Mouse (Mus musculus) heart, embryonic 12.5 days (tissue): Measurements from ENCODE around the gene Sim2. TPM values are rescaled to one million over a fixed set of nuclear protein-coding genes. Genes with fewer than 3 reads are reported as not detected.
A peak's percentile ranks its signal among the peaks of the same experiment; 100 is the strongest.

Experiments
- ATAC-seq: fragments of 200-750 bp; cut with Nextera tagmentation; 2 replicates; pipeline ENCODE4 v1.8.0; 2017; ENCODE audit warnings: moderate TSS enrichment, moderate library complexity; ENCODE audit not compliant: insufficient number of reproducible peaks, low FRiP score
- H3K27ac ChIP-seq: fragments of 300-500 bp; sonication (generic); 2 replicates; pipeline ENCODE4 v1.5.1; 2016; ENCODE audit warnings: mild to moderate bottlenecking, moderate library complexity; ENCODE audit not compliant: poor library complexity, severe bottlenecking
- H3K27me3 ChIP-seq: fragments of 300-500 bp; sonication (generic); replicated peaks from 2 replicates; pipeline ENCODE4 v1.6.1; 2016; ENCODE audit warnings: mild to moderate bottlenecking, moderate library complexity
- H3K36me3 ChIP-seq: fragments of 300-500 bp; sonication (generic); 2 replicates; pipeline ENCODE4 v1.6.1; 2016; ENCODE audit warnings: mild to moderate bottlenecking, moderate library complexity
- H3K4me1 ChIP-seq: fragments of 300-500 bp; sonication (generic); replicated peaks from 2 replicates; pipeline ENCODE4 v1.6.1; 2016; ENCODE audit warnings: mild to moderate bottlenecking
- H3K4me2 ChIP-seq: fragments of 300-500 bp; sonication (generic); 2 replicates; pipeline ENCODE4 v1.6.1; 2016; ENCODE audit warnings: mild to moderate bottlenecking, moderate library complexity
- H3K4me3 ChIP-seq: fragments of 300-500 bp; sonication (generic); 2 replicates; pipeline ENCODE4 v1.5.1; 2016; ENCODE audit warnings: mild to moderate bottlenecking
- H3K9ac ChIP-seq: fragments of 300-500 bp; sonication (generic); 2 replicates; pipeline ENCODE4 v1.6.1; 2016; ENCODE audit warnings: mild to moderate bottlenecking, moderate library complexity
- H3K9me3 ChIP-seq: fragments of 300-500 bp; sonication (generic); replicated peaks from 2 replicates; pipeline ENCODE4 v1.6.1; 2016; ENCODE audit warnings: mild to moderate bottlenecking, moderate library complexity
- WGBS: fragments of 180-500 bp; shearing (Covaris S2); methylation state at CpG from one replicate; pipeline ENCODE4 v1.1.7; 2016; 5-methylcytosine and 5-hydroxymethylcytosine counted together
- polyA plus RNA-seq: library from polyadenylated mRNA; unstranded; fragments of >200 nt; fragmentation: Nextera tagmentation; extraction: Ambion mirVana; gene quantifications from 2 replicates; pipeline ENCODE4 v1.2.1, GENCODE M21; 2016

The Sim2 gene
- polyA plus RNA-seq, 1 experiment from 2014 or later, result not detected

DNA sequence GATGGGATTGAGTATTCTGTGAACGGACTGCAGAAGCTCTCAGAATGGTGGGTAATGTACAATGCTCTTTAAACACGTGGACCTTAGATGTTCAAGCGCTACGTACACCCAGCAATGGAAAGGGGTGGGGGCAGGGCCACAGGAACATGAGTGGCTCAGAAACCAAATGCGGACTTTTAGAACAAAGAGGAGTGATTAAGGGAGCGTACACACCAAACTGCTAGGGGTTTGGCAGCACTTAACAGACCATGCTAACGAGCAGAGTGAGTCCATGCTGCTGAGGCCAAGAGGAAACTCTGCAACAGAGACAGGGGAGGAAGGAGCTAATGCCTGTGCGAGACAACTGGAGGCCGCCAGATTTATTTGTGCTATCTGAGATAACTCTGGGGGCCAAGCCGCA, 58.6 kb downstream of the Sim2 start:
- ATAC-seq, result no peak
- Histone ChIP-seq H3K9me3 (no peaks in the 10 kb centered on the region), H3K27ac (no peak overlapping the region), H3K27me3 (no peaks in the 10 kb centered on the region), H3K4me2 (peak overlapping the region; percentile 52), H3K9ac (no peak overlapping the region), H3K36me3 (peaks cover 3% of the 10 kb centered on the region; the same call in 1 of the 2 replicates), H3K4me1 (peaks cover 36% of the 10 kb centered on the region), H3K4me3 (no peak overlapping the region)
- 24% methylated on average over 10 of the region's 10 CpGs for WGBS

DNA sequence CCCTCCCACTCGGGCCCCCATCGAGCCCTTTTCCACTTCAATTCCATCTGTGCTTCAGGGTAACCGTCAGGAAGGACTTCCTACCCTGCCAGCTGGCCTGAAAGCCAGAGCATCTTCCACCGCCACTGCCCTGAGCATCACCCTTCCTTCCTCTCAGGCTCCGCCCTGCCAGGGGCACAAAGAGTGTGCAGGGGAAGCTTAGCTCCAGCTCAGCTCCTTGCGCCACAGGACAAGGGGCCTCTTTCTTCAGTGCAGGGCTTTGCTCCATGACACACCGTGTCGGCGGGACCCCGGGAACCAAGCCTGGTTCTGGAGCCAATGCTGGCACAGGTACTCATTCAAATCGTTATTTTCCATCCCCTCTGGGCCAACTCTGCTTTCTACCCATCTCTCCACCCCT, 63.4 kb downstream of the Sim2 start:
- Histone ChIP-seq H3K4me1 (peaks cover 29% of the 10 kb centered on the region), H3K36me3 (no peaks in the 10 kb centered on the region), H3K27me3 (no peaks in the 10 kb centered on the region; the same call in 1 of the 2 replicates), H3K9ac (no peak overlapping the region), H3K4me3 (no peak overlapping the region), H3K4me2 (no peak overlapping the region), H3K27ac (no peak overlapping the region), H3K9me3 (no peaks in the 10 kb centered on the region)
- no peak for ATAC-seq
- 49% methylated on average over 11 of the region's 11 CpGs for WGBS

DNA sequence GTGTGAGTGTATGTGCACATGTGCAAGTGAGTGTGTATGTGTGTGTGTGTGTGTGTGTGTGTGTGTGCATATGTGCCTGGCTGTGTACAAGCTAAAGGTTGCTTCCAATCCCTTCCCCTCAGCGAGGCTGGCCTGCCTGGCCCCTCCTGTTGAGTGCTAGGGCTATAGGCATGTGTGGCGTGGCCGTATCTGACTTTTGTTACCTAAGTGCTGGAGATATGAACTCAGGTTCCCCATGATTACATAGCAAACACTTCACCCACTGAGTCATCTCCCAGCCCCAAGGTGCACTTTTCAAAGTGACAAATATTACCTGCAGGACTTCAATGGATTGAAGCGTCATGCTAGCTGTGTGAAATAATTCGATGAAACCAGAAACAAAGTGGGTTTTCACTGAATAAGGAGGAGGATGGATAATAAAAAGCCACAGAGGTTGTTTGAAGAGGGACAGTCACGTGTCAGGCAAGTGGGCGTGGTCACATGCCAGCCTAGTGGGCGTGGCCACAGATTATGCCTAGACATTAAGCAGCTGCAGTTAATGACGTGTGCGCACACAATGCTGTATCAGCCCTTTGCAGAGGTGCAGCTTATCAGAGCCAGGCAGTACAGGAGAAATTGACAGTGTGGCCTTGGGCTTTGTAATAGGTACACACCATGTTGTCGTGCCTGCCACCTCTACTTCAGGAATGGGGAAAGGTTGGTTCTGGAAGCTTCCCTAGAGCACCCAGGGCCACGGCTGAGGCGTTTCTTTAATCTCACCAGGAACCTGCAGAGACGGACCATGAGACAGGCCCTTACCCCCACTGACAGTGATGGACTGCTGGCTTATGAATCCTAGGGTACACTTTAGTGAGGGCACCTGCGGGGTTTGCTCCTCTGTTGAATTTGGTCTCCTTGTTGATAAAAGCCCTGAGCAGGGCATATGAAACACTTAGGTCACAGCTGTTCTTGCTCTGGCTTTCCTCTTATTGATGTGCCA, 65.7 kb downstream of the Sim2 start:
- H3K27ac ChIP-seq, result no peak overlapping the region
- no peaks in the 10 kb centered on the region; the same call in 1 of the 2 replicates for H3K27me3 ChIP-seq
- H3K4me2 ChIP-seq, result no peak overlapping the region
- 58% methylated on average over 15 of the region's 15 CpGs for WGBS
- peak; percentile 85 for ATAC-seq
- no peaks in the 10 kb centered on the region for H3K9me3 ChIP-seq
- H3K4me1 ChIP-seq, result peaks cover 29% of the 10 kb centered on the region
- H3K9ac ChIP-seq, result no peak overlapping the region
- H3K4me3 ChIP-seq, result no peak overlapping the region
- no peaks in the 10 kb centered on the region for H3K36me3 ChIP-seq

DNA sequence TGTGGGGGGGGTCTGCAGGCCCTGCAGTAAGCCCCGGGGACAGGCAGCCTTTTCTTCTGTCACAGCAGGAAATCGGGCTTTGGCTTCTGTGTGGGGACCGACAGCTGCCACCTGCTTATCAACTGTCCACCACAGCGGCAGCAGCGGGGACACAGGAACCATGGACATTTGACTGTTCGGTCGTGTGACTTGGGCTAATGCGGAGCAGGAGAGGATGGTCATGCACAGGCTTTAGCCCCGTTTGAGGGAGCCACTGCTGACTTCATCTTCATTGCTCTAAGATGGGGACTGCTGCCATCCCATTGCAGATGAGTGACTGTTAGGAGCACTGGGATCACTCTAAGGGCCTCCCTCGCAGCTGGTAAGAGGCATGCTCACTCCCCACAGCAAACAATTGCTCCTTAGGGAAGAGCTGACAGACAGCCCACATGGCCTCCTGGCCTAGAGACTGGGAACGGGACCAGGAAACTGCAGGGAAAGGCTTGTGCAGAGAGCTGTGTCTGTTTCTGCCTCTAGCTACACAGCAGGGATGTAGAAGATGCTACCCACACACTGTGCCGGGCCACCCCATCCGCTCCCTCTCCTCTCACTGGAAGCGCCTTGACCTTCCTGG, 70.4 kb downstream of the Sim2 start:
- ATAC-seq, result no peak
- WGBS, result 34% methylated on average over 14 of the region's 14 CpGs
- Histone ChIP-seq H3K4me2 (no peak overlapping the region), H3K27ac (no peak overlapping the region), H3K9me3 (no peaks in the 10 kb centered on the region), H3K9ac (no peak overlapping the region), H3K4me1 (peaks cover 19% of the 10 kb centered on the region), H3K36me3 (no peaks in the 10 kb centered on the region), H3K4me3 (no peak overlapping the region), H3K27me3 (no peaks in the 10 kb centered on the region; the same call in 1 of the 2 replicates)

DNA sequence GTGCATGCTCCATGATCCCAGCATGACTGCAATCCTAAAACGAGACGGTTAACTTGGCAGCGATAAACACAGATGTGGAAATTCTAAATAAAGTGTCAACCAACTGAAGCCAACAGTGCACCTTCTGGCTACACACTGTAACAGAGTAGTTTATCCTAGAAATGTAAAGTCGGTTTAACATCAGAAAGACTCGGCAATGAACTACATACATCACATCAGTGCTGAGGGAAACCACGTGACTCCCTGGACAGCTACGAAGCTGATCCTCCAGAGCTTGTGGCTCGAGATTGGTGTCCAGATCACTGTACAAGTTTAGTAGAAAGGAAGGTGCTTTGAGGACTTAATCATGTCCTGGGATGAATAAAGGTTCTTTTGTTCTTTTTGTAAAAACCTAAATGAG, 73.1 kb downstream of the Sim2 start:
- H3K27me3 ChIP-seq, result no peaks in the 10 kb centered on the region
- ATAC-seq, result no peak

DNA sequence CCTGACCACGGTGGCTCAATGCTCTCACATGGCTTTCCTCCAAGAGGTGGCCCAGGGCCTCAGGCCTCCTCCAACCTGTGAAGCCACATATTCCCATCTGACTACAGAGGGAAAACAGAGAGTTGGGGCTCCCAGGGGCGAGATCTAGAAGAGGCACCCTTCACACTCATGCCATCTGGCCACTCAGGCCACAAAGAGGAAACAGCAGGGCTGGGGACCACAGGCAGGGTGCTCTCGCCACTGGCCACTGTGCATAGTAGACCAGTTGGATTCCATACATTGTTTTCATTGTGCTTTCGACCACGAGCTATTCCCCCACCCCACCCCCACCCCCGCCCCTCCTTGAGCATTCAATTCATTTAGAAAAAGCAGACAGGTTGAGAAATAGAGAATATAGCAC, 77.3 kb downstream of the Sim2 start:
- H3K27ac ChIP-seq, result no peak overlapping the region
- no peak overlapping the region for H3K4me3 ChIP-seq
- no peak overlapping the region for H3K4me2 ChIP-seq
- peaks cover 30% of the 10 kb centered on the region for H3K4me1 ChIP-seq
- no peak for ATAC-seq
- H3K36me3 ChIP-seq, result no peaks in the 10 kb centered on the region
- peak overlapping the region; percentile 27; the same call in 1 of the 2 replicates for H3K9ac ChIP-seq
- H3K27me3 ChIP-seq, result no peaks in the 10 kb centered on the region
- no peaks in the 10 kb centered on the region for H3K9me3 ChIP-seq
- WGBS, result 45% methylated on average over 6 of the region's 6 CpGs

More for the DNA sequence above, 73.1 kb downstream of the Sim2 start:
- Histone ChIP-seq H3K9ac (no peak overlapping the region), H3K4me3 (no peak overlapping the region), H3K9me3 (no peaks in the 10 kb centered on the region), H3K4me2 (no peak overlapping the region), H3K27ac (no peak overlapping the region), H3K4me1 (peaks cover 19% of the 10 kb centered on the region), H3K36me3 (no peaks in the 10 kb centered on the region)
- 77% methylated on average over 8 of the region's 8 CpGs for WGBS

DNA sequence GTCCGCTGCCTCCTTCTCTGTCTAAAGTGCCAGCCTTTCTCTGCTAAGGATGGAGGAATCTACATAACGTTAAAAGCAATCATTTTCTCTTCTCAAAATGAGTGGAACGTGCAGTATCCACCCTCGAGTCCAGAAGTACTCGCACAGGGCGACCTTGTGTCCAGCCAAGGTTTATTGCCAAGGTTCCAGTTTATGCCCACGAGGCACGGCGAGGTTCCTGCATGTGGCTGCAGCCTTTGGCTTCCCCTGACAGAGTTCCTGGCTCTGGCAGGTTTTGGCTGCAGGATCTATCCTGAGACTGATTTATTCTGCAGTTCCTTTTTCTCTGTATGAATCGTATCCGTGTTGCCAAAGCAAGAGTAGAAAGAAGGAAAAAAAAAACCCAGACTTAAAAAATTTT, 78.3 kb downstream of the Sim2 start:
- WGBS, result 89% methylated on average over 11 of the region's 11 CpGs
- peaks cover 30% of the 10 kb centered on the region for H3K4me1 ChIP-seq

DNA sequence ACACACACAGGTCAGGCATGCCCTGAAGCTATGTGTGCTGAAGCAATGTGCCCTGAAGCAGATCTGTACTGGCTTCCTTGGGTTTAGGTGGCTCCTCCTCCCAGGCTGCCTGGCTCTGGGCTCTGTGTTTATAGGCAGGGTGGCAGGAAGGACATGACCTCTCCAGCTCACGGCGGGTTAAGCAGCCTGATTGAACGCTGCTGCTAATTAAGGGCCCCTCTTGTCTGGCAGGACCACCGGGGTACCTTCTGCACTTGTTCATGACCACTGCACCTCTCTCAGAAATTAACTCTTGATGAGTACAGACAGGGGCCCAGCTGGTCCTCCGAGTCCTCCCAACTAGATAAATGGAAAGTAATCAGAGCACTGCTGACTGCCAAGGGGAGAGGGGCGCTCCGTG, 79.5 kb downstream of the Sim2 start:
- WGBS, result 22% methylated on average over 7 of the region's 7 CpGs
- H3K27me3 ChIP-seq, result no peaks in the 10 kb centered on the region

More for the DNA sequence above, 78.3 kb downstream of the Sim2 start:
- no peak overlapping the region for H3K4me3 ChIP-seq
- H3K4me2 ChIP-seq, result no peak overlapping the region
- H3K36me3 ChIP-seq, result no peaks in the 10 kb centered on the region
- no peak for ATAC-seq
- H3K9ac ChIP-seq, result no peak overlapping the region
- no peaks in the 10 kb centered on the region for H3K27me3 ChIP-seq
- no peaks in the 10 kb centered on the region for H3K9me3 ChIP-seq
- no peak overlapping the region for H3K27ac ChIP-seq

DNA sequence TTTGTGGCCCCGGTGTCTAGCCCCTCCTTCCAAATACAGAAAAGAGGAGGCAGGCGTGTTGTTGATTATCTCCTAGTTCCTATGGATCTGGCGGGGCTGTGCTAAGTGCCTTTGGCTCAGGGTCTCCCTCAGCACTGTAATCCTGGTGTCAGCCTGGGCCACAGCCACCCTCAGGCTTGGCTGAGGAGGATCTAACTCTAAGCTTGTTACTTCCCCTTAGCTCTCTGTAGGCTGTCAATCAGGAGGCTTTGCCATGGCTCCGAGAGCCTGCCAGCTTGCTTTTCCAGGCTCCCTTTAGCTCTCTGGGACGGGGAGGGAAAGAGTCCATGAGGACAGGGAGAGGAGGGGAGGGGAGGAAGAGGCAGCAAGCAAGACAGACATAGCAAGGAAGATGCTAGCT, 80.2 kb downstream of the Sim2 start:
- H3K4me2 ChIP-seq, result no peak overlapping the region
- WGBS, result 12% methylated on average over 5 of the region's 5 CpGs
- no peaks in the 10 kb centered on the region for H3K36me3 ChIP-seq
- no peak overlapping the region for H3K27ac ChIP-seq
- H3K9ac ChIP-seq, result no peak overlapping the region
- no peaks in the 10 kb centered on the region for H3K9me3 ChIP-seq
- H3K4me3 ChIP-seq, result no peak overlapping the region
- no peak for ATAC-seq
- no peaks in the 10 kb centered on the region for H3K27me3 ChIP-seq
- H3K4me1 ChIP-seq, result peaks cover 30% of the 10 kb centered on the region

More for the DNA sequence above, 79.5 kb downstream of the Sim2 start:
- H3K4me3 ChIP-seq, result no peak overlapping the region
- H3K27ac ChIP-seq, result no peak overlapping the region
- ATAC-seq, result no peak
- peaks cover 30% of the 10 kb centered on the region for H3K4me1 ChIP-seq
- no peaks in the 10 kb centered on the region for H3K36me3 ChIP-seq
- H3K4me2 ChIP-seq, result peak overlapping the region; percentile 35
- no peak overlapping the region for H3K9ac ChIP-seq
- H3K9me3 ChIP-seq, result no peaks in the 10 kb centered on the region

DNA sequence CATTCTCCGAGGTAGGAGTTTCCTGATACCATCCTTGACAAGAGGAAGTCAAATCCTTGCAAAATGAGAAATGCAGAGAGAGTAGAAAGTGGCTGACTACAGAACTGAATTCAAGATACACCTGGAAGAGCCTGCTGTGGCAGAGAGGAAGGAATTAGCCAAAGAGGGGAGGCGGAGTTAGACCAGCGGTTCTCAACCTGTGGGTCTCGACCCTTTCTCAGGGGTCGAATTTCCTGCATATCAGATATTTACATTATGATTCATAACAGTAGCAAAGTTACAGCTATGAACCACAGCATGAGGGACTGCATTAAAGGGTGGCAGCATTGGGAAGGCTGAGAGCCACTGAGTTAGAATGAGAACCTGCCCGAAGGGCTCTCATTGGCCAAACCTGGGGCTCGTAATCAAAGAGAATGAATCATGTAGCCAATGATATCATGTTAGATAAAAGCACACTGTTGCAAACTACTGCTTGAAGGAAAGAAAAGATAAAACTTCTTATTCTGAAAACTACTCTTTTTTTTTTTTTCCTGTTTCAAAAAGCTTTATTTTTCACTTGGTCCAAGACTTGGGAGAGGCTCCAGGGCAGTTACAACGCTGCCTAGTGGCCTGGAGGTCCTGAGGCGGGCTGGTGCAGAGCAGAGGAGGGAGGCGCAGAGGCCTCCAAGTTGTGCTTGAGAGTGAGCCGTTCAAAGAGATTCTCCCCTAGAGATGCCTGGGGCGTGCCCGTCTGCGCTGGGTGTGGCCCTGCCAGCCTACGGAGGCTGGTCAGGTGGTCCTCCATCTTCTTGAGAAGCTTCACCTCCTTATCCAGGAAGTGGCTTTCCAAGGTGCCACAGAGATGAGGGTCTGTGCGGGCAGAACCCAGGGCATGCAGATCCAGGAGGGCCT, 84.2 kb downstream of the Sim2 start:
- no peaks in the 10 kb centered on the region for H3K36me3 ChIP-seq
- peaks cover 17% of the 10 kb centered on the region for H3K4me1 ChIP-seq
- ATAC-seq, result no peak
- no peaks in the 10 kb centered on the region for H3K9me3 ChIP-seq
- H3K27me3 ChIP-seq, result no peaks in the 10 kb centered on the region
- H3K4me3 ChIP-seq, result no peak overlapping the region
- H3K4me2 ChIP-seq, result no peak overlapping the region
- WGBS, result 81% methylated on average over 16 of the region's 16 CpGs
- no peak overlapping the region for H3K27ac ChIP-seq
- H3K9ac ChIP-seq, result no peak overlapping the region
